Mouse (Mus musculus): Measurements from ENCODE around the gene Cul7.

DNA sequence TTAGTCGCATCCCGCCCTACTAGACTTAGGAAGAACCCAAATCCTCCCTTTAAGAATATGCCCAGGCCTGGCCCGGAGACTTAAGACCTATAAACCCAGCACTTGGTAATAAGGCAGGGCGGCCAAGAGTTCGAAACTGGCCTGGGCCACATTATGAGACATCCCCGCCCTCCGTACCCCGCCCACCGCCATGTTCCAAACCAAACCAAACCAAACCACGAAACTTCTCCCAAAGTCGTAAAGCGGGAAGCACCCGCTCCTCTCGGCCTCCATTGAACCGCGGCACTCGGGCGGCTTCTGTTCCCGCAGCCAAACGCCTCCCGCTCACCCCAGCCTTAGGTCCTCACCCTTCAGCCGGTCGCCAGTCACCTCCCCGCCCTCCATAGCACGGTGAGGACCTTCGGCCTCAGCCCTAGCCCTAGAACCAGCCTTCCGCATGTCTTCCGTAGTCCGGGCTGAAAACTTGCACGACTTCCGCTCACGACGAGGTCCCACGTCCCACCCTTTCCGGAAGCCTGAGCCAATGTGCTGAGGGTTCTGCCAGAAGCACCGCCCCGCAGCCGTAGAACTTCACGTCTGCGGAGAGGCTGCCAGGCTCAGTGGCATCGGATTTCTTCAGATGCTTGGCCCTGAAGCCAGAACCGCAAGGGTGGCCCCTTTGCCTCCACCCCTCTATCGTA lies 23.9 kb downstream of the Cul7 start, which contains the start of gene Rrp36:
- TF ChIP-seq CTCF (IDR thresholded peaks at IDR 0.05; ENCODE audit: low read depth, low read length) (no peak), POLR2A (IDR thresholded peaks at IDR 0.05; ENCODE audit: borderline replicate concordance, low read depth, low read length) (no peak)
